Mouse (Mus musculus) gastrocnemius, postnatal 10 days (tissue): ENCODE data around the gene Actr2. TPM values are rescaled to one million over a fixed set of nuclear protein-coding genes. Genes with fewer than 3 reads are reported as not detected.
"Not testable (repeated sequence)": the region's sequence is repeated elsewhere in the genome, so short reads cannot be mapped to it uniquely, and the experiment has no call there.

Experiments
- DNase-seq: peaks from one replicate; pipeline ENCODE4 v3.0.0; 2021; ENCODE audit warnings: mixed read lengths
- total RNA-seq, 2 experiments: library from RNA; stranded (reverse); gene quantifications; 2 replicates each; pipeline ENCODE4 v1.2.3; 2021

The Actr2 gene
- total RNA-seq, 2 experiments from 2014 or later, result 51.8 to 60.2 TPM

DNA sequence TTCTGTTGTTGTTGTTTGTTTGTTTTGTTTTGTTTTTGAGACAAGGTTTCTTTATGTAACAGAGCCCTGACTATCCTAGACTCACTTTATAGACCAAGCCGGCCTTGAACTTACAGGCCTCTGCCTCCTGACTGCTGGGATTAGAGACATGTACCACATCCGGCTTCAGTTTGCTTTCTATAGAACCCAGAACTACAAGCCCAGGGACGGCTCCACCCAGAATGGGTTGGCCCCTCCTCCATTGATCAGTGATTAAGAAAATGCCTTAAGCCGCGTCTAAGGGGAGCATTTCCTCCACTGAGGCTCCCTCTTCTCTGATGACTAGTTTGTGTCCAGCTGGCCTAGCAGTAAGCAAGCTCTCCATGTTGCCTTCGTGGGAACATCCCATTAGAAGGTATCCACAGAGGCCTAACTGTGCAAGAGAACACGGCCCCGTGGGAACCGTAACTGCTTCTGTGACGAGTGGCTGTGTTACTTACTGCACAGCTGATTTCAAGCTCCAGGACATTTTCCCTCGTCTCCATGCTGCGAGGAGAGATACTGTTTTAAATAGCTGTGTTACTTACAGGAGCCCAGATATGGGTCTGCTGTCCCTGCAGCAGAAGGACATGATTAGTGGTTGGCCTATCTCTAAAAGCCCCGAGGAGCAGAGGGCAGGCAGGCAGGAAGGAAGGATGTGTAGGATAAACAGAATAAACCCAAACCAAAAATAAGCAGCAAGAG lies 59.7 kb downstream of the Actr2 start:
- DNase-seq, result no peak

DNA sequence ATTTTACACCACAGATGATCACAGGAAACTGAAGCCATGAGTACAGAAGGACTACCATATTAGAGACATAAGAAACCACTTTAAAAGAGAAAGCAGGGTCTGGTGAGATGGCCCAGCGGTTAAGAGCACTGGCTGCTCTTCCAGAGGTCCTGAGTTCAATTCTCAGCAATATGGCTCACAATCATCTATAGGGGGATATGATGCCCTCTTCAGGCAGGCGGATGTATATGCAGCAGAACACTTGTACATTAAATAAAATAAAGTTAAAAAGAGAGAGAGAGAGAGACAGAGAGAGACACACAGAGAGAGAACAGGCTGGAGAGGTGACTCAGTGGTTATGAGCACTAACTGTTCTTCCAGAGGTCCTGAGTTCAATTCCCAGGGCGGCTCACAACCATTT lies 67.1 kb downstream of the Actr2 start:
- no peak for DNase-seq

DNA sequence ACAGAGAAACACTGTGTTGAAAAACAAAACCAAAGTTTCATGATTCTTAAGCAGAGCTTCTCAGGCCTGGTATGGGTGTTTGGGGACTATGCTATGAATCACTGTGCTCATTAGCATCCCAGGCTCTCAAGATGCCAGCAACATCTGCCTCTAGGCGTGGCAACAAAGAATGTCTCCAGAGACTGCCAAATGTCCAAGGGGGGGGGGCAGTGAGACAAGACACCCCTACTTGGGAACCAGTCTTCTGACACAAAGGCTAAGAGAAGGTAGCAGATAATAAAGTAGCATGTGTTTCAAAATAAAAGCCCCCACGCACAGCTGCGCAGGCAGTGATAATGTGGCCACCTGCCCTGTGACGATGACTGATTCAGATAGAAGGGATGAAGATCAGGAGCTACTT lies 69.5 kb downstream of the Actr2 start:
- DNase-seq, result no peak

DNA sequence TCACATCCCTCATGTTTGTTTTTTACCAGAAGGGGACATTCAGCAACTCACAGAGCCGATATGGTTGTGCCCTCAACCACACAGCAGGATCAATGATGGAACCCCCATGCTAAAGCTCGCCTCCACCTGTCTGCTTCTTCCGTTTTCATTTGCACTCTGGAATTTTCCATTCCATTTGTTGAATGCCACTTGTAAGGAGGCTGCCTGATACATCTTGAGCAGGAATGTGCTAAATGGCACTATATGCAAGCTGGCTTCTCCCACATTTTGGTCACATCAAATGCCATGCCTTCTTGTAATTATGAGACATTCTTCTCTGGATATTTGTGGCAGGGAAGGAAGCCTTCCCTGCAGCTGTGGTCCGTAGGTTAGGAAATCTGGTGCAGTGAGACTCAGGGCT lies 70.6 kb downstream of the Actr2 start:
- no peak for DNase-seq

DNA sequence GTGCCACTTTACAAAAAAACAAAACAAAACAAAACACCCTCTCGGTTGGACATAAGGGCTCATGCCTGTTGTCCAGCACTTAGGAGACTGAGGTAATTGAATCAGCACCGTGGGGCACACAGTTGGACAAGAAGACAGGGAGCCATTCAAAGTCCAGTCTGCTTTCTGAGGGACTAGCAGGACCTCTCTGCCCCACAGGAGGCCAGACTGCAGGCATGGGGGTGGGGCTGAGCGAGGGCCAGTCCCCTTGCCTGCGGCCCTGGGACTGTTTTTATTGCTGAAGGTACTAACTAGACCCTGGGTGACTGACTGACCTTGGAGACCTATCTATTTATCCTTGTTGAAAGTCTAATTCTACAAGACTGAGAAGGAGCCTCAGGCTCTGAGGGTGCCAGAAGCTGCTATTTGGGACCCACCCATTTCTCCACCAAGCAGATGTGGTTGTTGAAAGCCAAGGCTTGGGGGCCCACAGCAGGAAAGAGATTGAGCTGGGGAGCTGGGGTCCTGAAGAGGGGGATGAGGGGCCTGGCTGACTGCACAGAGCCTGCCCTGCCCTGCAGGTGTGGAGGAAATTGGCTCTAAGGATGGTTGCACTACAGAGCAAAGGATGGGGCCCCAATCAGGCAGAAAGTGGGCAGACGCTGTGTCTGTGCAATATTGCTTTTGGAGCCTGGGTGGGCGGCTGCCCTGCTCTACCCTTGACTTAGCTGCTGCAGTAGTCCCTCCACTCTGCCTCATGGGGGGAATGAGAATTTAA lies 71.4 kb downstream of the Actr2 start:
- no peak for DNase-seq

DNA sequence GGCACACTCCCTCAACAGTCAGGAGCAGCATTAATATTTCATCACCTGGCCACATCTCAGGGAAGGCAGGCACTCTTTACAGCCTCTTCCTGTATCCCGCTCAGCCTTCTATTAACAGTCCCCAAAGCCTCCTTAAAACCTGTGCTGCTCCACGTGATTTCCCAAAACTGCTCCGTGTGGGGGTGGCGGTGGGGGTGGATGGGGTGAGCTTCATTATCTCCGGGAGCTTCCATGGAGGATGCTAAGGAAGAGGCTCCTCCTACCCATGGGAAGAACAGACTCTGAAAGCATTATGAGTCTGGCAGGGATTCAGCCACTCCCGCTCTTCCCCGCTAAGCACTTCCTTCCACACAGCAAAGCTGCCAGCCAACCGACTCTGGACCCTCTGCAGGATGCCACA lies 74.0 kb downstream of the Actr2 start:
- DNase-seq, result no peak

DNA sequence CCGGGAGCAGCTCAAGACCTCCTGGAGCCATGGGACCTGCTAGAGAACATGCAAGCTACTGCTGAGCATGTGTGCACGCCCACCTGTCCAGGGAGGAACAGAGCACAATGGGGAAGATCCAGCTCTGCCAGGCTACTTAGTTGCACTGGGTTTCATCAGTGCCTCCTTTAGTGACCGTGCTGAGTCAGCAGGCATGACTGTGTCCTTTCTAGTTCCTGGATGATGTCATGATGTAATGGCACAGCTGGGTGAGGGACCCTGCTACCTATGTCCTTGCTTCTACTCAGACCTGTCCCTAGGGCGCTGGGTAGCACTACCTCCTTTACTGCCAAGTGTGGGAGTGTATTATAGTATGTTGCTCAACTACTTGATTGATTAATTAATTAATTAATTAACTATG lies 75.0 kb downstream of the Actr2 start:
- no peak for DNase-seq

DNA sequence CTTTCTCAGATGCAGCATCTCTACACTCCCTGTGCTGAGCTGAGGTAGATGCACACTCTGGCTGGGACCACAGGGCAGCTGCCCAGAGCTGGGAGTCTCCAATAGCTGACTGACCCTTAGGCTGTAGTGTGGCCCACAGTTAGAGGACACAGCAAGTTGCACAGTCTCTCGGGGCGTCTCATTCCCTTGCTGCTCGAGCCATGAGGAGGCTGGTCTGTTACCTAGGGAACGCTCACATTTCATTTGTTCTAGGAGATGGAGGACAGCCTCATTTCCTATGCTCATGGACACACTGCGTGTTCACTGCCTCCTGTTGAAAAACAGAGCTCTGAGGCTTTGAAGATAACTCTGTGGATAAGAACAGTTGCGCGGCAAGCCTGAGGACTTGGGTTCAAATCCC lies 76.7 kb downstream of the Actr2 start:
- DNase-seq, result no peak

DNA sequence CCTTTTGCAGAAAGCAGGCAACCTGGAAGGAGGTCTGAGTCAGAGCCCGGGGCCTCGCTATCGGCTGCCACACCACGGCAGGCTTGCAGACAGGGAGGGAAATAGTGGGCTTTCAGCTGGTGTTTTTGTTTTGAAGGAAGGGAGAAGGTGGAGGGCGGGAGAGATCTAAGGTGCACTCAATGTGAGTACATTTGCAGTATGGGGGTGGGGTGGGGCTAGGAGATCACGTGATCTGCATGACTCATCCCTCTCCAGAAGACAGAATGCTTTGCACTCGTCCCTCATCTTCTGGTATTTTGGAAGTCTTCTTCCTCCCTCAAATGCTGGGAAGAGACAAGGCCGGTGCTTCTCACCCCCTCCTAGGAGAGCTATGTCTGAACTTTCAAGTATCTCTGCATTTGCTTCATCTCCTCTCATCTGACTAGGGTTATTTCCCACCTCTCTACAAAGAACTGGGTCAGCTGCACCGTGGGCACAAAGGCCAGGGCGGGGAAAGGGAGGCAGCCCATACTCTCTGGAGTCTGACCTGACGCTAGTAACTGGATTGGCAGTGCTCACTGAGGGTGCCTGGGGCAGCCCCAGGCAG lies 77.3 kb downstream of the Actr2 start:
- DNase-seq, result no peak

DNA sequence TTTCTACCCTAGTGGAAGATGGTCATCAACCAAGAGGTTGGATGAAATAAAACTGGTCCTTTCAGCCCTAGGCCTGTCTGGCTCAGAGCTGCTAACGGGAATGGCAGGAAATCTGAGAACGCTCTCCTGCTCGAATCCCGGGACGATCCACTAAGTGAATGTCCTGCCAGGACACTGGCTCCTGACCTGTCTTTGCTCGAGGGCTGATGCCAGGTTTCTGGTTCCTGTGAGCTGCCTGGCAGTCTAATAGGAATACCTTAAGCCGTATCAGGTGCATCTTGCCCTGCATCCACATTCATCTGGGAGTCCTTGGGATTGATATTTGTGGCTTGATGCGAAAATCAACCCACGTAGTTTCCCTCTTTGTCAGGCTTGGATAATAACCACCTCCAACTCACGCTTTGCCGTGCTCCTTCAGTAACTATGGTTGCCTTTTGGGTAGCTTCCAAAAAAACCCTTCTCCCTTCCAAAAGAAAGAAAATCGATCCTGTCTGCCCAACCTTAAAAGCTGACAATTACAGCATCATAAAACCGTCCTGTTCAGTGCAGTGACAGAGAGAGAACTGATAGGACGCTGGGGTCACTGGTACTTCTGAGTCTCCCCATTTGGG lies 78.3 kb downstream of the Actr2 start:
- no peak for DNase-seq

DNA sequence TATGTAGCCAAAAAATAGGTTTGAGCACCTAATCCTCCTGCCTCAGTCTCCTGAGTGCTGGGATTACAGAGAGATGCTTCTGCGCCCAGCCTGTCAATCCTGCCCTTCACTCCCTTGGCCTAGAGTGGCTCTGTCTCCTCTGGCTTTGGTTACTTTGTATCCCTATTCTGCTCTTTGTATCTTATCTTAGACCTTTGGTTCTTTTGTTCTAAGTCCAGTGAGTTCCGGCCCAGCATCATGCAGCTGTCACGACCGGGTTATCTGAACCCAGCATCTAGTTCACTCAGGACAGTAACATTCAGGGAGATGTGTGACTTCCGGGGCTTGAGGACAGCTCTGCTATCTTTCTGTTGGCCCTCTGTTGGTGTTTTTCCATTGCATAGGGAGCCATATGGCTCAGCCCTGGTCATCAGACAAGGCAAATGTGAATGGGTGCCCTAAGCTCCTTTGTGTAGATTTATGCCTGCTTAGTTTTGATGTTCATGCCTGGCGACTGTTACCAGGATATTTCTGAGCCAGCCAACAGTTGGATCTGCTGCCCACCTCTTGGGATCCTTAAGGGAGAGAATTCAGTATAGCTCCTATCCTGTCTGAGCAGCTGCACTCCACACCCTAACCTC lies 79.1 kb downstream of the Actr2 start:
- no peak for DNase-seq

DNA sequence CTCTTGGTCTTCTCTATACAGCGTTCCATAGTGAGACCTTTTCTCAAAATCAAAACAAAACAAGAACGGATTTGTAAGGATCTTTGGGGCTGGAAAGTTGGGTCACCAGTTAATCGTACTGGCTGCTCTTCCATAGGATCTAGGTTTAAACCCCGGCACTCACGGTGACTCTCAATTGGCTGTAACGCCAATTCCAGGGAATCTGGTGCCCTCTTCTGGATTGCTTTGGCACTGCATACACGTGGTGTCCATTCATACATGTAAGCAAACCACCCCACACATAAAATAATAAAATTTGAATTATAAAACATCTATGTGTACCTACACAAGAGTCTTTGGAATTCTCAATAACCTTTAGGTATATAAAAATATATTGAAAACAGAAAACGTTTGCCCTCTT lies 81.2 kb downstream of the Actr2 start:
- DNase-seq, result no peak

DNA sequence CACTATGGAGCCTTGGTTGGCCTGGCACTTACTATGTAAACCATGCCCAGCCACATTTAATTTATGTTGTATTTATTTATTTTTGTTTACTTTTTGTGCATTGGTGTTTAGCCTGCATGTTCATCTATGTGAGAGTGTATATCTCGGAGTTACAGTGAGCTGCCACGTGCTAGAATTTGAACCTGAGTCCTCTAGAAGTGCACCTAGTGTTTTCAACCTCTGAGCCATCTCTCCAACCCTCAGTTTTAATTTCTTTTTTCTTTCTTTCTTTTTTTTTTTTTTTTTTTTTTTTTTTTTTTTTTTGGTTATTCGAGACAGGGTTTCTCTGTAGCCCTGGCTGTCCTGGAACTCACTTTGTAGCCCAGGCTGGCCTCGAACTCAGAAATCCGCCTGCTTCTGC lies 81.7 kb downstream of the Actr2 start:
- not testable (repeated sequence) for DNase-seq

DNA sequence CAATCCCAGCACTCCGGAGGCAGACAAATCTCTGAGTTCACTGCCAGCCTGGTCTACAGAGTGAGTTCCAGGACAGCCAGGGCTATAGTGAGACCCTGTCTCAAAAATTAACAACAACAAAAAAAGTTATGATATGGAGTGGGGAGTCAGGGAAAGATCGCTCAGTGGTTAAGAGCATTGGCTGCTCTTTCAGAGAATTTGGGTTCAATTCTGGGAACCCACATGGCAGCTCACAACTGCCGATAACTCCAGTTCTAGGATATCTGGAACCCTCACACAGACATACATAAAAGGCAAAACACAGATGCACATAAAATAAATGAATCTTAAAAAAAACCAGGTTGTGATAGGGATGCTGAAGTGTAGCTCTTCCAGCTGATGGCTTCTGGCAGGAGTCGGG lies 83.7 kb downstream of the Actr2 start:
- DNase-seq, result no peak

DNA sequence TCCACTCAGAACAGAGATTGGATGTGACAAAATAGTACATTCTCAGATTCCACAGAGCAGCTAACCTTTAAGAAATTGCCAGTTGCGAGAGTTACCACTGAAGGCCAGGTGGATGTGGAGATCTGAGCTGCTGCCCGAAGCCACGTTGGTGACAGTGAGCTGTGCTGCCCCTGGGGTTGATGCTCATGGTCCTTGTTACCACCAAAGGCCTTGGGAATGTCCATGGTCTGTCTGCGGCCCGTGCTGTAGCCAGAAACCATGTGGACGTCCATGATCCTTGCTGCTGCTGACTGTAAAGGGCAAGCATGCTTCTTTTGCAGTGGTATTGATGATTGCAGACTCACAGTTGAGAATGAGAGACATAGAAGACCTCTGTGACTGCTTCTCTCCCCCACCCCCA lies 84.3 kb downstream of the Actr2 start:
- DNase-seq, result no peak

DNA sequence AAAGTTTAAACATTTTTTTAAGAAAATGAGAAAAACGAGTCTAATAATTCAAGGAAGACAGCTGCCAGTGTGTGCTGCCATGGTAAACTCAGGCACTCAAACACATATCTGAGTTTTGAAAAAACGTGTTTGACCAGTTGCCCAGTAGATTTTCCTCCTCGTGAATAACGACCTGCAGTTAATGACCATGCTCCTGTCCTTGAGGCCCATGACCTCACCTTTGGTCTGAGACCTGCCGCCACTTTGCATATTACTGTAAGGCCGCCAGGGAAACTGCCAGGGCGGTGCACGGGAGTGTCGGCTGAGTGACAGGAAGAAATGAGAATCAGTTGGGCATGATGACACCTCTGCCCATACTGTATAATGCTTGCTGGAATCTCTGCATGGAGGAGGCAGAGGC lies 85.0 kb downstream of the Actr2 start:
- DNase-seq, result no peak

DNA sequence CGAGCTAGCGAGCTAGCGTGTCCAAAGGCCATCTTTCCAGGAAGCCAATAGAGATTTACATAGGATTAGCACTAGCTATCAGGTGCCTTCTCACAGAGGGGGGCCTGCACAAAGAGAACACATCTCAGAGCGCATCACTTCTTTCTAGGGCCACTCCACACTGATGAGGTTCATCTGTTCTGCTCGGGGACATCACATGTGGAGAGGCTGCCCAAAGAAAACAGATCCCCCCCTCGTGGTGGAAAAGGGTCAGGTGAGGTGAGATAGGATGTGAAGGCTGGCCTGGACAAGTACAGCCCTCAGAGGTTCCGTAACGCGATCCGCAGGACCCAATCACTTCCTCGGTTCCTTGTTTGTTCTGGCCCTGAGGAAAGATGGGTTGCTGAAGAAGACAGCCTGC lies 86.8 kb downstream of the Actr2 start:
- no peak for DNase-seq

DNA sequence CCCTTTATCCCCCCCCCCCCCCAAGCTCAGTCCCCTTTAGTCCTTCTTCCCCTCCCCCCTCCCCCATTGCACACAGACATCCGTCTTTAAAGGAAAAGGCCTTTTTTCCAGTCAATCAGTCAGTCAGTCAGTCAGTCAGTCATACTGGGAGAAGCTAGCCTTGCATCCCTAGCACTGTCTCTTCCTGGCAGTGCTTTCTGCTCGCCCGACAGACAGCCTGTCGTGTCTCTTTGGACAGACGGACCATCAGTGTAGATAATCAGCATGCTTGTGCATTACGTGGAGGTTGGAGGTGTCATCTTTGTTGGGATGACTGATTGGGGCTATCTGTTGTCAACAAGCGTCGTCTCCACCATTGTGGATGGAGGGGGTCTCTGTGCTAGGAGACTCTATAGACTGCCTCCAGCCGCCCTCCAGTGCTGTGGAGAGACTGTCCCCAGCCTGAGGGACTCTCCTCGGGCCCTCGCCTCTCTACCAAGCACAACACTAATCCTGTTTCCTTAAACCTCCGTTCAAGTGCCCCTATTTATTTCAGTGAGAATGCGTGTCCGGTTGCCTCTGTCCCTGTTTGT lies 89.7 kb downstream of the Actr2 start:
- no peak for DNase-seq

DNA sequence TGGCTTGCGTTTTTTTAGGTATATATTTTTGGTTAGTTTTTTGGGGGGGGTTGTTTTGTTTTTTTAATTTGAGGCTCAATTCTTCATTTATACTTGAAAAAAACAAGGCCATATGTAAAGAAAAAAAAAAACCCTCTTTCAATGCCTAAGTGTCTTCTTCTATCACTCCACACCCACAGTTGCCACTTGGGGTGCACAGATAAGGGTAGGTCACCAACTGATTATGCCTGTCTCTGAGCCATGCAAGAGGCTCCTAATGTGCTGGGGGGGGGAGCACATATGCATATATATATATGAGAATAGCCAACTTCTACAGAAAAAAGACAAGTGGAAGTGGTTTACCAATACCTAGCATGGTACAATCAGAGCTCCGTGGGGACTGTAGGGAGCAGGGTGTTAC lies 90.3 kb downstream of the Actr2 start:
- DNase-seq, result no peak

DNA sequence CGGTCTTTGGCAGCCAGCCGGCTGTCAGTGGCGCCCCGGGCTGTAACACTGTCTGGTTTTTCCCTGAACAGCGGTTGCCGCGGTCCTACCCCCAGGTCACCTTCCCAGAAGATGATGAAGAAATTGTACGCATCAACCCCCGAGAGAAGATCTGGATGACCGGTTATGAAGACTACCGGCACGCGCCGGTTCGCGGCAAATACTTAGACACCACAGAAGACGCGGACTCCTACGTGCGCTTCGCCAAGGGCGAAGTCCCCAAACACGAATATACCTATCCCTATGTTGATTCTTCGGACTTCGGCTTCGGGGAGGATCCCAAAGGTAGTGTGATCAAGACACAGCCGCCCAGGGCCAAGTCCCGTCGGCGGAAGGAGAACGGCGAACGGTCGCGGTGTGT lies 92.0 kb downstream of the Actr2 start:
- DNase-seq, result no peak

DNA sequence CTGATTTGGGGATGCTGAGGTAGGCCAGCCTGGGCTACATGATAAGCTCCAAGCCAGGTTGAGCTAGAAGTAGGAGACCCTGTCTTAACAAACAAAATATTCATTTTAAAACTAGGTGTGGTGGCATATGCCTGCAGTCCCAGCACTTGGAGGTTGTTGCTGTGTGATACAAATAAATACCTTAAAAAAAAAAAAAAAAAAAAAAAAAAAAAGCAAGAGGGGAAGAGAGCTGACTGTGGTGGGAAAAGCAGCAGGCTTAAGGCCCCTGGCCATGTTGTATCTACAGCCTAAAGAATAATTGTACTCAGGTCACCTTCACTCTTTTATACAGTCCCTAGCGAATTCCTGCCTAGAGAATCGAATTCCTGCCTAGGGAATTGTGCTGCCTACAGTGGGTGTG lies 93.8 kb downstream of the Actr2 start:
- DNase-seq, result no peak

DNA sequence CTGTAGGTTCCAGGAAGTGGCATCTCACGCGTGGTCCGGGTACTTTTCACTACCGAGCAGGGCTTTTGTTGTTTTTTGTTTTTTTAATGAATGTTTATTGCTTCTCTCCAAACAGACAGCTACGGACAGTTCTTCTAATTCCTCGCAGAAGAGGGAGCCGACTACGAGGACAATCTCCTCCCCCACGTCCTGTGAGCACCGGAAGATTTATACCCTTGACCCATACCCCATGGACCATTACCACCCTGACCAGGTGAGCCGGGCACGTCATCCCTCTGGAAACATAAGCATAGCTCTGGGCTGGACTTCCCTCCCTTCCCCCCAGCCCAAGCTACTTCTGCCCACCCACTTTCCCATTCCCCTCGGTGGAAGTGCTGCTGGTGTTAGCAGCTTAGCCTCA lies 94.8 kb downstream of the Actr2 start:
- DNase-seq, result no peak

DNA sequence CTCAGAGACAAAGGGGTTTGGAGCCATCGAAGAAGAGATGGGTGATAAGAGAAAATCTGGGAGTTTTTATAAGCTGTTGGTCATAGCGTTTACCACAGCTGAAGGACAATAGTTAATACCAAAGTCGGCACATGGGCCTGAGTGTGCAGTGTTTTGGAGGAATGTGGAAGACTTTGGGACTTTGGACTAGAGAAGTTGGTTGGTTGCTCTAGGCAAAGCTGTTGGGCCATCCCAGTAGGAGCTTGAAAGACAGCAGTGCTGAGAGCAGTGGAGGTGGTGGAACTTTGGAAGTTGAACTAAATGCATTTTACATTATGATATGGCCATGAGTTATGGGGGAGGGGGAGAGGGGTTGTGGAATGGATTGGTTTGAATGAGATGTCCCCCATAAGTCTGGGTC lies 99.3 kb downstream of the Actr2 start:
- DNase-seq, result no peak
